Comparison of ENCODE assay signal across 22 mouse cellular contexts in genomic region chr5:130919969-130920368, GRCm38 (mm10).
DNase-seq lines count a peak whose midpoint lies in the region; ATAC-seq lines count a peak whose summit lies in the region.
"Had no signal": no experiment of that assay in that cellular context is flagged by ENCODE, and none has a peak within 500 bp of the region (broad histone marks: within the 10 kb centered on the region; RNA-seq: fewer than 3 reads in every experiment).

No protein-coding gene starts in this region.

- no peak overlapping the region for H3K4me2 ChIP-seq in neural tube, embryonic 13.5 days
- H3K4me2 ChIP-seq in neural tube, embryonic 15.5 days: no peak overlapping the region
- H3K4me2 ChIP-seq: forebrain, embryonic 13.5 days; hindbrain, embryonic 12.5 days had no signal

- no peaks in the 10 kb centered on the region for H3K9me3 ChIP-seq in neural tube, embryonic 13.5 days
- no peaks in the 10 kb centered on the region for H3K9me3 ChIP-seq in neural tube, embryonic 15.5 days (replicated peaks)
- H3K9me3 ChIP-seq: embryonic facial prominence, embryonic 10.5 days; forebrain, embryonic 13.5 days; heart, embryonic 10.5 days; hindbrain, embryonic 12.5 days had no signal

- no peaks in the 10 kb centered on the region for H3K36me3 ChIP-seq in neural tube, embryonic 13.5 days
- no peaks in the 10 kb centered on the region for H3K36me3 ChIP-seq in neural tube, embryonic 15.5 days
- H3K36me3 ChIP-seq: embryonic facial prominence, embryonic 10.5 days; heart, embryonic 10.5 days; hindbrain, embryonic 12.5 days had no signal

- WGBS in neural tube, embryonic 13.5 days: 93% methylated on average over 7 of the region's 7 CpGs
- 94% methylated on average over 7 of the region's 7 CpGs for WGBS in neural tube, embryonic 15.5 days

- H3K27ac ChIP-seq in neural tube, embryonic 13.5 days (replicated peaks): peak overlapping the region; percentile 74; the same call in 1 of the 2 replicates
- H3K27ac ChIP-seq in neural tube, embryonic 15.5 days (replicated peaks): no peak overlapping the region
- H3K27ac ChIP-seq: embryonic facial prominence, embryonic 10.5 days; forebrain, embryonic 13.5 days; gastrocnemius, adult 2 months; heart, embryonic 10.5 days had no signal

- no peak overlapping the region for H3K9ac ChIP-seq in neural tube, embryonic 13.5 days
- no peak overlapping the region for H3K9ac ChIP-seq in neural tube, embryonic 15.5 days (replicated peaks)
- H3K9ac ChIP-seq: forebrain, embryonic 13.5 days; hindbrain, embryonic 12.5 days had no signal

- H3K4me3 ChIP-seq in neural tube, embryonic 13.5 days: no peak overlapping the region
- no peak overlapping the region for H3K4me3 ChIP-seq in neural tube, embryonic 15.5 days (replicated peaks)
- H3K4me3 ChIP-seq: embryonic facial prominence, embryonic 10.5 days; forebrain, embryonic 13.5 days; gastrocnemius, adult 2 months; heart, embryonic 10.5 days; hindbrain, embryonic 12.5 days had no signal

- H3K27me3 ChIP-seq in neural tube, embryonic 13.5 days: no peaks in the 10 kb centered on the region
- no peaks in the 10 kb centered on the region for H3K27me3 ChIP-seq in neural tube, embryonic 15.5 days (replicated peaks)
- H3K27me3 ChIP-seq: CH12.LX; forebrain, embryonic 13.5 days; hindbrain, embryonic 12.5 days had no signal

- ATAC-seq in neural tube, embryonic 13.5 days (ENCODE audit: low read depth): no peak
- no peak for ATAC-seq in neural tube, embryonic 15.5 days (ENCODE audit: low FRiP score)
- ATAC-seq: forebrain, embryonic 13.5 days; hindbrain, embryonic 16.5 days; inflammation-experienced regulatory T-cells, adult 6 months had no signal

- H3K4me1 ChIP-seq in neural tube, embryonic 13.5 days (replicated peaks): peaks cover 27% of the 10 kb centered on the region
- H3K4me1 ChIP-seq in neural tube, embryonic 15.5 days: peaks cover 16% of the 10 kb centered on the region; the same call in 1 of the 2 replicates
- H3K4me1 ChIP-seq: heart, embryonic 10.5 days had no signal

- peak; percentile 72 for DNase-seq in ES-CJ7 (ENCODE audit: low read depth, low spot score)
- DNase-seq in WW6 (ENCODE audit: low read depth, low spot score): peak; percentile 36
- no peak for DNase-seq in gastrocnemius, adult 8-10 months (ENCODE audit: low spot score in 2 of 2)
- no peak for DNase-seq in kidney, adult 8-10 months
- DNase-seq: adrenal gland, adult 2 months; adrenal gland, postnatal 25 days; cerebellum, adult 18-20 months; cerebellum, adult 9-11 months; gastrocnemius, adult 2 months; gastrocnemius, postnatal 36 days; heart, adult 11 months; heart, postnatal 10 days; heart, postnatal 4 days had no signal

Comparison
In these comparisons a context has a peak if more than half of its experiments do, and no peak if none do; other contexts are left out.
1. DNase-seq: peak in ES-CJ7 (single experiment) and WW6 (single experiment); none in gastrocnemius, adult 8-10 months (0 of 2) and kidney, adult 8-10 months (0 of 2).